Mouse (Mus musculus) liver, embryonic 14.5 days (tissue): Measurements from ENCODE around the gene 1700016K19Rik.

Experiments
- CTCF ChIP-seq: IDR thresholded peaks from 2 replicates; pipeline ENCODE4 v1.5.1; 2016; ENCODE audit warnings: antibody characterized with exemption, low read depth, control low read depth
- EP300 ChIP-seq: IDR thresholded peaks from 2 replicates; pipeline ENCODE4 v1.6.1; 2016; ENCODE audit warnings: antibody characterized with exemption, low read depth

GRCm38 (mm10) chr11:76026527-76027138, 26.9 kb downstream of the 1700016K19Rik start:
- TF ChIP-seq CTCF (no peak), EP300 (no peak)
